Mouse (Mus musculus) layer of hippocampus, adult 6 months (tissue): ENCODE measurements around the gene Bcl2l12. TPM values are rescaled to one million over a fixed set of nuclear protein-coding genes. Genes with fewer than 3 reads are reported as not detected.

ENCODE experiments used
- long read RNA-seq, 2 experiments: library from polyadenylated mRNA; unstranded; transcript quantifications; one replicate each; pipeline ENCODE4 v2.0.0; 2019 to 2020
- microRNA-seq: library from miRNA; unstranded; fragments of <30 nt; microRNA quantifications from one replicate; pipeline ENCODE4 v1.2.0, GENCODE M21; 2020
- polyA plus RNA-seq: library from polyadenylated mRNA; unstranded; fragments of <200 nt; fragmentation: Nextera tagmentation; gene quantifications from 2 replicates; pipeline ENCODE4 v1.2.3, GENCODE M21; 2021

The Bcl2l12 gene
- polyA plus RNA-seq: 1.6 and 2.6 TPM in 2 replicates
- long read RNA-seq, experiment 1, partial matches to known transcripts: 1 of 4 reads
- long read RNA-seq, experiment 1, other reads (novel, unspliced or antisense): 1 of 4 reads
- long read RNA-seq, experiment 2, partial matches to known transcripts: 0 of 4 reads
- long read RNA-seq, experiment 2, other reads (novel, unspliced or antisense): 0 of 4 reads

DNA sequence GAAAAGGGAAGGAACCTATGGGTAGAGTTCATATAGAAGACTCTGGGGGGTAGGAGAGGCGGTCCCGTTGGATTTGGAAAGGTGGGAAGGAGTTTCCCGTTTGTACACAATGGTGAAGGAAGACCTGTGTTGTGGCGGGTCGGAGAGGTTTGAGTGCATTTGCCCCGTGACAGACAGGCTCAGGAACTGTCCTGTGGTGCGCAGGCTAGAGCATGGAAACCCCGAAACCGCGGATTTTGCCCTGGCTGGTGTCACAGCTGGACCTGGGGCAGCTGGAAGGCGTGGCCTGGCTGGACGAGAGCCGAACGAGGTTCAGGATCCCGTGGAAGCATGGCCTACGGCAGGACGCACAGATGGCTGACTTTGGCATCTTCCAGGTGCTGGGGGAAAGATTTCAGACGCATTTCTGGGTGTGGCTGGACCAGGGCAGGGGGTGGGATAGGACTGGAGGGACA is at the start of gene Bcl2l12:
Gene Bcl2l12, minus strand, starts transcription at position 212 of the 455 bp plus-strand sequence.

GRCm38 (mm10) chr7:45017242-45018061 is 18.9 kb upstream of the Bcl2l12 start, which contains the start of gene Rras:
TSS of gene Rras (plus strand) at chr7:45017961.

GRCm38 (mm10) chr7:45015957-45016612 is 17.6 kb upstream of the Bcl2l12 start, which contains the start of gene Scaf1:
TSS of gene Scaf1 (minus strand) at chr7:45016363.

GRCm38 (mm10) chr7:44997231-44997939 is 1.1 kb downstream of the Bcl2l12 start, which contains the start of gene Irf3:
TSS of gene Irf3 (plus strand) at chr7:44997648.

DNA sequence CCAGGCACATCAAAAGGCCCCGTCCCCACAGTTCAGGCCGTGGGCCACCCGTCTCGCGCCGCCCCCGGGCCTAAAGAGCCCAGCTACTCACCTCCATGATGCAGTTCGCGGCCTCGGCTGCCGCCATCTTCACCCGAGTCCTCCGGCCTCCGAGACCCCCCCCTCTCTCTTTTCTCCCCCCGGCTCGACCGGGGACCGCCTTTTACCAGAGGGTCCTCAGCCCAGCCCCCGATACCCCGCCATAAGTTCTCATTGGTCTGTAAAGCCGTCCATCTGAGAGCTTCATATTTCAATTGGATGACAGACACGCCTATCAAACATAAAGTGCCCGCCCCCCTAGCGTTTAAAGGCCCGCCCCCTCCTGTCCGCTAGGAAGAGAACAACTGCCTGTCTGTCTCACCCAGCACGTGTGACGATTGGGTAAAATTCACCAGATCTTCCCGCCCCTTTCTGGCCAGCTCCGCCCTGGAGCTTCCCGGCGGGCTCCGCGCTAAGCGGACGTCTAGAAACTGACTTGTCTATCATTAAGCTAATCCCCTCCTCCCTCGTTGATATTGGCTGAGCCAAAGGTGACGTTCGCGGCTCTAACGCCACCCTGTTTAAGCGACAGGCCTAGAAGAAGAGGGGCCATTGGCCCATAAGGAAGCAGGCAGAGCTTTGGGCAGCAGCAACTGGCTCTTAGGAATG is 12.2 kb downstream of the Bcl2l12 start, which contains the start of gene Prmt1:
Gene Prmt1, minus strand, starts transcription at position 377 of the 687 bp plus-strand sequence.

DNA sequence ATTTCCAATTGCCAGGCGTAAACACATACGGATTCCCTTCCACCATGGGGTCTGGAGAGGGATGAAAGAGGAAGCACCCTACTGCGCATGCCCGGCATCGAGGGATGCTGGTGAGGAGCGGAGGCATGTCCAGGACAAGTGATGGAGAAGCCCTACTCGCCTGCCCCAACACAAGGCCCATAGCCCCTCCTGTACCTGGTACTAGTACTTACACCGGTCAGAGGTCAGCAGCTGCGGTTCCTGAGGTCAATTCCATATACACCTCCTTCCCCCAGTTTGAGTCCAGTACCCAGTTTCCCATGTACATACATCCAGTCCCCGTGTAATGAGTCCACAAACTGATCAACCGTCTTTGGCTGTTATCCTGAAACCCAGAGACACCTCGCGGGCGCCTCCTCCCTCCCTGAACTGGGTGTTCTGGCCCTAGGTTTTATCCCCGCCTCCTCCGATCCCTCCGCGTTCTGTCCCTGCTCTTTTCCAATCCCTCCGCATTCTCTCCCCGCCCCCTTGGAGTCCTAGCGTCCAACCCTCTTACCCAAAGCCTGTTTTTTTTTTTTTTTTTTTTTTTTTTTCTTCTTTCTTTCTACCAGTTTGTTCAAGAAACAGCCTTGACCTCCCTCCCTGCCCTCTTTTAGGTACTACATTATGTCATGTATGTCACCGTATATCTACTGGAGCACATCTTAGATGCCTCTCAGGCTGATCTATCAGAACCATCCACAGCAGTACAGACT is 24.0 kb downstream of the Bcl2l12 start, which contains the start of gene Cpt1c:
Gene Cpt1c, minus strand, starts transcription at position 469 of the 734 bp plus-strand sequence.

GRCm38 (mm10) chr7:44942904-44943303 is 55.6 kb downstream of the Bcl2l12 start, which contains the start of gene Tsks:
TSS of gene Tsks (plus strand) at chr7:44943204.

Small RNA genes lying within 50 kb of the gene (microRNA-seq; reads per million reads assigned to microRNA genes)
- 1.3 reads per million for gene Mir7054

Other genes with a start within 250 kb of the Bcl2l12 start
- gene Zfp473, start 247.7 kb downstream of the Bcl2l12 start, polyA plus RNA-seq: 0.11 and 0.16 TPM in 2 replicates
- 10.2 and 10.5 TPM in 2 replicates for gene Nup62, start 182.6 kb downstream of the Bcl2l12 start, polyA plus RNA-seq
- 0.57 and 0.79 TPM in 2 replicates for gene Il4i1, start 182.3 kb downstream of the Bcl2l12 start, polyA plus RNA-seq
- gene Atf5, start 182.1 kb downstream of the Bcl2l12 start, polyA plus RNA-seq: 0.68 and 0.74 TPM in 2 replicates
- gene Akt1s1, start 149.7 kb downstream of the Bcl2l12 start, polyA plus RNA-seq: 30.7 and 33.9 TPM in 2 replicates
- 57.9 and 60.7 TPM in 2 replicates for gene Tbc1d17, start 149.6 kb downstream of the Bcl2l12 start, polyA plus RNA-seq
- 27.8 and 30.3 TPM in 2 replicates for gene Pnkp, start 141.6 kb downstream of the Bcl2l12 start, polyA plus RNA-seq
- gene Ptov1, start 128.9 kb downstream of the Bcl2l12 start, polyA plus RNA-seq: 147 and 187 TPM in 2 replicates
- gene Med25, start 106.0 kb downstream of the Bcl2l12 start, polyA plus RNA-seq: 143 and 184 TPM in 2 replicates
- gene Fuz, start 102.6 kb downstream of the Bcl2l12 start, polyA plus RNA-seq: 12.1 TPM in 2 replicates
- 34.8 and 42.1 TPM in 2 replicates for gene Ap2a1, start 69.2 kb downstream of the Bcl2l12 start, polyA plus RNA-seq
- 0.28 and 0.35 TPM in 2 replicates for gene Tsks, start 55.5 kb downstream of the Bcl2l12 start, polyA plus RNA-seq
- 86.2 and 86.7 TPM in 2 replicates for gene Cpt1c, start 23.9 kb downstream of the Bcl2l12 start, polyA plus RNA-seq
- 6.7 and 7.4 TPM in 2 replicates for gene Prmt1, start 12.1 kb downstream of the Bcl2l12 start, polyA plus RNA-seq
- 10.7 and 12.0 TPM in 2 replicates for gene Irf3, start 1.1 kb downstream of the Bcl2l12 start, polyA plus RNA-seq
- gene Scaf1, start 17.7 kb upstream of the Bcl2l12 start, polyA plus RNA-seq: 63.8 and 108 TPM in 2 replicates
- gene Rras, start 19.2 kb upstream of the Bcl2l12 start, polyA plus RNA-seq: 3.8 and 4.0 TPM in 2 replicates
- gene Prr12, start 54.2 kb upstream of the Bcl2l12 start, polyA plus RNA-seq: 4.7 and 5.4 TPM in 2 replicates
- gene Nosip, start 63.7 kb upstream of the Bcl2l12 start, polyA plus RNA-seq: 36.0 and 41.3 TPM in 2 replicates
- gene Prrg2, start 64.0 kb upstream of the Bcl2l12 start, polyA plus RNA-seq: 9.2 and 10.8 TPM in 2 replicates
- 26.1 and 29.3 TPM in 2 replicates for gene Rcn3, start 93.5 kb upstream of the Bcl2l12 start, polyA plus RNA-seq
- 28.3 and 34.8 TPM in 2 replicates for gene Fcgrt, start 105.1 kb upstream of the Bcl2l12 start, polyA plus RNA-seq
- 1,326 and 1,360 TPM in 2 replicates for gene Rps11, start 125.7 kb upstream of the Bcl2l12 start, polyA plus RNA-seq
- gene Rpl13a, start 130.0 kb upstream of the Bcl2l12 start, polyA plus RNA-seq: 1,601 and 1,782 TPM in 2 replicates
- gene Gm45713, start 137.5 kb upstream of the Bcl2l12 start, polyA plus RNA-seq: not detected in 2 replicates
- gene Flt3l, start 137.7 kb upstream of the Bcl2l12 start, polyA plus RNA-seq: 0.68 and 1.4 TPM in 2 replicates
- 40.3 and 47.7 TPM in 2 replicates for gene Pih1d1, start 155.6 kb upstream of the Bcl2l12 start, polyA plus RNA-seq
- 4.6 and 5.2 TPM in 2 replicates for gene Aldh16a1, start 155.9 kb upstream of the Bcl2l12 start, polyA plus RNA-seq
- gene Slc17a7, start 165.2 kb upstream of the Bcl2l12 start, polyA plus RNA-seq: 52.3 and 68.3 TPM in 2 replicates
- not detected in 2 replicates for gene Gfy, start 180.9 kb upstream of the Bcl2l12 start, polyA plus RNA-seq
- not detected in 2 replicates for gene Pth2, start 182.3 kb upstream of the Bcl2l12 start, polyA plus RNA-seq
- gene Ccdc155, start 206.2 kb upstream of the Bcl2l12 start, polyA plus RNA-seq: 1.2 and 1.4 TPM in 2 replicates
- 5.1 and 7.3 TPM in 2 replicates for gene Dkkl1, start 213.4 kb upstream of the Bcl2l12 start, polyA plus RNA-seq
- gene Tead2, start 217.0 kb upstream of the Bcl2l12 start, polyA plus RNA-seq: 0.51 and 0.59 TPM in 2 replicates
- 11.8 and 14.4 TPM in 2 replicates for gene Cd37, start 240.4 kb upstream of the Bcl2l12 start, polyA plus RNA-seq
- 1.1 and 1.2 TPM in 2 replicates for gene Slc6a16, start 242.4 kb upstream of the Bcl2l12 start, polyA plus RNA-seq